Mouse (Mus musculus) CH12.LX (cell line): ENCODE results near the gene Dnah12. TPM values are rescaled to one million over a fixed set of nuclear protein-coding genes. Genes with fewer than 3 reads are reported as not detected.

Experiments used
- DNase-seq: peaks from one replicate; pipeline ENCODE4 v3.0.0-alpha.2; 2013; ENCODE audit errors: extremely low read depth
- H3K27ac ChIP-seq: 2 replicates; pipeline ENCODE4 v1.5.1; 2012; ENCODE audit warnings: low read depth, mild to moderate bottlenecking, control low read depth, moderate library complexity; ENCODE audit not compliant: insufficient read depth
- H3K27me3 ChIP-seq: replicated peaks from 2 replicates; pipeline ENCODE3; 2012; ENCODE audit warnings: inconsistent platforms
- H3K36me3 ChIP-seq, 2 experiments: replicated peaks in 1 of 2; 2 replicates each; pipeline versions ENCODE3 to v1.6.1; 2012; ENCODE audit warnings: inconsistent platforms in 1 of 2, low read length in 1 of 2, mild to moderate bottlenecking in 1 of 2, mixed read lengths in 1 of 2, moderate library complexity in 1 of 2; ENCODE audit not compliant: control insufficient read depth in 1 of 2, insufficient read depth in 1 of 2
- H3K4me1 ChIP-seq, 2 experiments: 2 replicates each; pipeline ENCODE4 v1.6.1; 2012; ENCODE audit warnings: inconsistent platforms in 1 of 2, moderate library complexity in 1 of 2; ENCODE audit not compliant: insufficient read depth in 2 of 2, control insufficient read depth in 1 of 2
- H3K4me2 ChIP-seq: 2 replicates; pipeline ENCODE4 v1.6.1; 2012; ENCODE audit warnings: low read depth, mild to moderate bottlenecking, control low read depth; ENCODE audit not compliant: poor library complexity, insufficient read depth, severe bottlenecking
- H3K4me3 ChIP-seq, 3 experiments: fragments of 150-350 bp in 1 of 3; sonication (generic) in 1 of 3; replicated peaks in 1 of 3; 2 replicates each; pipeline versions ENCODE3 to v1.5.1; 2011 to 2012; ENCODE audit warnings: low read depth in 2 of 3, low read length in 2 of 3, mild to moderate bottlenecking in 2 of 3, moderate library complexity in 2 of 3, control low read depth in 1 of 3, improper control_type of control experiment in 1 of 3, inconsistent platforms in 1 of 3, mixed read lengths in 1 of 3; ENCODE audit not compliant: poor library complexity in 1 of 3
- H3K79me2 ChIP-seq: replicated peaks from 2 replicates; pipeline ENCODE4 v1.6.1; 2012; ENCODE audit warnings: mild to moderate bottlenecking, moderate library complexity; ENCODE audit not compliant: control insufficient read depth, poor library complexity, insufficient read depth, severe bottlenecking; ENCODE audit errors: extremely low read depth
- H3K9ac ChIP-seq: 2 replicates; pipeline ENCODE4 v1.6.1; 2012; ENCODE audit warnings: low read depth, mild to moderate bottlenecking, control low read depth, moderate library complexity; ENCODE audit not compliant: insufficient read depth
- H3K9me3 ChIP-seq: replicated peaks from 2 replicates; pipeline ENCODE3; 2012; ENCODE audit warnings: low read length, inconsistent platforms, mixed read lengths
- BHLHE40 ChIP-seq: IDR thresholded peaks from 2 replicates; pipeline ENCODE4 v1.6.1; 2011; ENCODE audit warnings: mild to moderate bottlenecking, low read depth, low read length, improper control_type of control experiment
- CTCF ChIP-seq, 2 experiments: IDR thresholded peaks in 1 of 2; conservative IDR thresholded peaks in 1 of 2; 2 replicates each; pipeline ENCODE4 v1.5.1; 2011 to 2012; ENCODE audit warnings: low read depth in 2 of 2, low read length in 2 of 2, improper control_type of control experiment in 1 of 2, inconsistent platforms in 1 of 2, mild to moderate bottlenecking in 1 of 2, moderate library complexity in 1 of 2
- E2F4 ChIP-seq: IDR thresholded peaks from 2 replicates; pipeline ENCODE4 v1.6.1; 2011; ENCODE audit warnings: low read depth, low read length, improper control_type of control experiment; ENCODE audit not compliant: insufficient replicate concordance
- ETS1 ChIP-seq: conservative IDR thresholded peaks from 2 replicates; pipeline ENCODE4 v1.6.1; 2012; ENCODE audit warnings: low read depth, mild to moderate bottlenecking, inconsistent platforms, low read length, improper control_type of control experiment, moderate library complexity
- HCFC1 ChIP-seq: IDR thresholded peaks from 2 replicates; pipeline ENCODE4 v1.6.1; 2012; ENCODE audit warnings: low read depth, mild to moderate bottlenecking, inconsistent platforms, low read length, improper control_type of control experiment
- IRF4 ChIP-seq: IDR thresholded peaks from 2 replicates; pipeline ENCODE4 v1.6.1; 2014; ENCODE audit warnings: low read depth, mild to moderate bottlenecking, inconsistent platforms, low read length, improper control_type of control experiment
- JUN ChIP-seq: IDR thresholded peaks from 2 replicates; pipeline ENCODE4 v1.6.1; 2011; ENCODE audit warnings: low read depth, mild to moderate bottlenecking, low read length, improper control_type of control experiment, moderate library complexity; ENCODE audit not compliant: insufficient read depth
- JUND ChIP-seq: conservative IDR thresholded peaks from 2 replicates; pipeline ENCODE4 v1.6.1; 2011; ENCODE audit warnings: low read depth, low read length, improper control_type of control experiment
- MAZ ChIP-seq: IDR thresholded peaks from 2 replicates; pipeline ENCODE4 v1.6.1; 2012; ENCODE audit warnings: low read depth, mild to moderate bottlenecking, inconsistent platforms, low read length, improper control_type of control experiment, moderate library complexity
- MEF2A ChIP-seq: IDR thresholded peaks from 2 replicates; pipeline ENCODE4 v1.6.1; 2014; ENCODE audit warnings: low read depth, mild to moderate bottlenecking, inconsistent platforms, low read length, improper control_type of control experiment, borderline replicate concordance
- NELFE ChIP-seq: IDR thresholded peaks from 2 replicates; pipeline ENCODE4 v1.6.1; 2011; ENCODE audit warnings: low read depth, low read length, improper control_type of control experiment
- POLR2A ChIP-seq: IDR thresholded peaks from 2 replicates; pipeline ENCODE4 v1.6.1; 2011; ENCODE audit warnings: low read depth, mild to moderate bottlenecking, improper control_type of control experiment, low read length
- POLR2AphosphoS2 ChIP-seq: IDR thresholded peaks from 2 replicates; pipeline ENCODE4 v1.6.1; 2011; ENCODE audit warnings: low read depth, low read length, improper control_type of control experiment
- RAD21 ChIP-seq: IDR thresholded peaks from 2 replicates; pipeline ENCODE4 v1.6.1; 2011; ENCODE audit warnings: low read depth, mild to moderate bottlenecking, low read length, improper control_type of control experiment, moderate library complexity
- SIN3A ChIP-seq: IDR thresholded peaks from 2 replicates; pipeline ENCODE4 v1.6.1; 2012; ENCODE audit warnings: low read length, improper control_type of control experiment, inconsistent platforms
- SMC3 ChIP-seq: IDR thresholded peaks from 2 replicates; pipeline ENCODE4 v1.6.1; 2011; ENCODE audit warnings: low read depth, low read length, improper control_type of control experiment
- USF1 ChIP-seq: IDR thresholded peaks from 2 replicates; pipeline ENCODE4 v1.6.1; 2014; ENCODE audit warnings: low read depth, mild to moderate bottlenecking, inconsistent platforms, low read length, improper control_type of control experiment
- ZMIZ1 ChIP-seq: IDR thresholded peaks from 2 replicates; pipeline ENCODE4 v1.6.1; 2012; ENCODE audit warnings: low read depth, mild to moderate bottlenecking, inconsistent platforms, low read length, improper control_type of control experiment
- ZNF384 ChIP-seq: IDR thresholded peaks from 2 replicates; pipeline ENCODE4 v1.6.1; 2012; ENCODE audit warnings: low read depth, low read length, improper control_type of control experiment, inconsistent platforms
- dilution Hi-C: fragments of 300-500 bp; cut with MboI; formaldehyde crosslinking; loops from 2 replicates; pipeline ENCODE4 v1.14.3; 2020; ENCODE audit warnings: low sequenced_read_pairs; ENCODE audit not compliant: extremely low pct_unique_long_range_greater_than_20kb, extremely low pct_ligation_motif_present
- in situ Hi-C: fragments of 300-500 bp; cut with MboI; formaldehyde crosslinking; loops from 3 replicates; pipeline ENCODE4 v1.14.3; 2019; ENCODE audit warnings: low sequenced_read_pairs, low pct_ligation_motif_present, low pct_unique_long_range_greater_than_20kb, mixed read lengths
- polyA plus RNA-seq: library from polyadenylated mRNA; unstranded; fragments of >175 nt; gene quantifications from 2 replicates; pipeline ENCODE4 v1.2.1, GENCODE M21; 2012; ENCODE audit warnings: low read depth; ENCODE audit not compliant: insufficient read length
- total RNA-seq, 2 experiments: library from RNA; depleted of rRNA; stranded (reverse); fragments of 300-350 nt in 1 of 2; fragments of >200 nt in 1 of 2; gene quantifications; 2 replicates each; pipeline ENCODE4 v1.2.3; 2012 to 2014

Dnah12 gene
- total and polyA plus RNA-seq, 3 experiments = 0.04 to 0.13 (median 0.04) TPM

GRCm38 (mm10) chr14:26669292-26670073 is 23.6 kb upstream of the Dnah12 start, which contains the start of gene Pde12 (continued):
- TF ChIP-seq JUN (no peak), NELFE (peak; percentile 64), IRF4 (peak; percentile 61; the same call in 1 of the 2 replicates), JUND (peak; percentile 40; the same call in 1 of the 2 replicates), USF1 (no peak), ETS1 (no peak), BHLHE40 (peak; percentile 71), SIN3A (peak; percentile 92), POLR2A (peak; percentile 72), MAZ (0 out of 2 replicates have a peak, but pooled peaks have one; percentile 50), MEF2A (peak; percentile 37; the same call in 1 of the 2 replicates), HCFC1 (peak; percentile 87), ZMIZ1 (peak; percentile 56), POLR2AphosphoS2 (no peak), ZNF384 (no peak)

GRCm38 (mm10) chr14:26670964-26671363 is 22.1 kb upstream of the Dnah12 start:
- H3K27me3 ChIP-seq = no peaks in the 10 kb centered on the region
- 0 out of 2 replicates have a peak overlapping the region, but pooled peaks have one; percentile 51 for H3K9ac ChIP-seq
- peak; percentile 50 for TF ChIP-seq SMC3
- TF ChIP-seq E2F4 = 0 out of 2 replicates have a peak, but pooled peaks have one; percentile 7
- TF ChIP-seq RAD21 = peak; percentile 44
- TF ChIP-seq ZMIZ1 = no peak
- peak in 1 of 2 experiments; percentile 82; a peak in 2 of 4 replicates for TF ChIP-seq CTCF (conservative IDR thresholded peaks at IDR 0.05 in 1 of 2, IDR thresholded peaks at IDR 0.05 in 1 of 2; ENCODE audit: low read depth in 2 of 2, low read length in 2 of 2)
- TF ChIP-seq HCFC1 = no peak
- in situ Hi-C loops (no loop called here), dilution Hi-C loops (no loop called here)
- H3K9me3 ChIP-seq = peaks cover 3% of the 10 kb centered on the region
- H3K79me2 ChIP-seq = peaks cover 37% of the 10 kb centered on the region
- H3K4me2 ChIP-seq = peak overlapping the region; percentile 95
- no peak overlapping the region for H3K4me3 ChIP-seq
- H3K27ac ChIP-seq = no peak overlapping the region
- DNase-seq = peak; percentile 41
- H3K4me1 ChIP-seq = peaks cover 5 to 47% of the 10 kb centered on the region in 2 experiments
- peaks cover 0 to 6% of the 10 kb centered on the region in 2 experiments for H3K36me3 ChIP-seq
